Mouse (Mus musculus): ENCODE data around the gene Tcp10b.
"Not testable (repeated sequence)": the region's sequence is repeated elsewhere in the genome, so short reads cannot be mapped to it uniquely, and the experiment has no call there.

DNA sequence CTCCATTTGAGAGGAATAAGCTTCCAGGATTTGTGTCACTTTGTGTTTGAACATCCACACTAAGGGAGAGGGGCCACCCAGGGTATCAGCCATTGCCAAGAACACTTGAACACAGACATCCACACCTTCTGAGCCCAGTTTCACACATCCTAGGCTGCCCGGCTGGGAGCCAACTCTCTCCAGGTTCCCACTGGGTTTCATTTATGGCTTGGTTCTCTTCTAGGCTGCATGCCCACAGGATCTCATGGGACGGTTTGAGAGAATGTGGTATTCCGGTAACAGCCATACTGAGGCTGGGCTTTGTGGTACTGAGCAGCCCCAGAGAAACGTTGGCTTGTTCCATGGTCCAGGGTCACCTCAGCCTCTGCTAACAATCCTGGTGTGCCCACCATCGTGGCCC is 45.7 kb downstream of the Tcp10b start:
- not testable (repeated sequence) for TF ChIP-seq CTCF, EP300 (IDR thresholded peaks at IDR 0.05; ENCODE audit: low read depth)

All from heart, postnatal 0 days (tissue).